Mouse (Mus musculus) midbrain, embryonic 16.5 days (tissue): ENCODE results near the gene Hivep3. TPM values are rescaled to one million over a fixed set of nuclear protein-coding genes. Genes with fewer than 3 reads are reported as not detected.

Source experiments
- ATAC-seq: fragments of 200-750 bp; cut with Nextera tagmentation; 2 replicates; pipeline ENCODE4 v1.8.0; 2017; ENCODE audit warnings: moderate TSS enrichment
- H3K27ac ChIP-seq: fragments of 300-500 bp; sonication (generic); 2 replicates; pipeline ENCODE4 v1.5.1; 2014; ENCODE audit warnings: mild to moderate bottlenecking, low read length, mixed read lengths
- H3K27me3 ChIP-seq: fragments of 300-500 bp; sonication (generic); 2 replicates; pipeline ENCODE4 v1.6.1; 2014; ENCODE audit warnings: low read depth, low read length, mixed read lengths; ENCODE audit not compliant: control insufficient read depth, insufficient read depth
- H3K36me3 ChIP-seq: fragments of 300-500 bp; sonication (generic); 2 replicates; pipeline ENCODE4 v1.6.1; 2014; ENCODE audit warnings: mild to moderate bottlenecking, low read length, moderate library complexity, mixed read lengths; ENCODE audit not compliant: control insufficient read depth, insufficient read depth
- H3K4me1 ChIP-seq: fragments of 300-500 bp; sonication (generic); 2 replicates; pipeline ENCODE4 v1.6.1; 2014; ENCODE audit warnings: mild to moderate bottlenecking, low read length, mixed read lengths; ENCODE audit not compliant: control insufficient read depth, insufficient read depth
- H3K4me2 ChIP-seq: fragments of 300-500 bp; sonication (generic); 2 replicates; pipeline ENCODE4 v1.6.1; 2014; ENCODE audit warnings: mild to moderate bottlenecking, low read length, mixed read lengths
- H3K4me3 ChIP-seq: fragments of 300-500 bp; sonication (generic); 2 replicates; pipeline ENCODE4 v1.5.1; 2014; ENCODE audit warnings: low read depth, mild to moderate bottlenecking, low read length, moderate library complexity, mixed read lengths
- H3K9ac ChIP-seq: fragments of 300-500 bp; sonication (generic); 2 replicates; pipeline ENCODE4 v1.6.1; 2014; ENCODE audit warnings: low read depth, low read length, mixed read lengths
- H3K9me3 ChIP-seq: fragments of 300-500 bp; sonication (generic); replicated peaks from 2 replicates; pipeline ENCODE4 v1.6.1; 2014; ENCODE audit warnings: mild to moderate bottlenecking, low read length, mixed read lengths; ENCODE audit not compliant: control insufficient read depth, poor library complexity, severe bottlenecking
- WGBS: fragments of 180-500 bp; shearing (Covaris S2); extraction: QIAGEN DNeasy Blood & Tissue Kit; methylation state at CpG from one replicate; pipeline ENCODE4 v1.1.7; 2014; 5-methylcytosine and 5-hydroxymethylcytosine counted together
- polyA plus RNA-seq: library from polyadenylated mRNA; unstranded; fragments of >200 nt; fragmentation: Nextera tagmentation; extraction: Ambion mirVana; gene quantifications from 2 replicates; pipeline ENCODE4 v1.2.1, GENCODE M21; 2015

Hivep3 gene
- polyA plus RNA-seq, 1 experiment from 2014 or later: 20.2 TPM

DNA sequence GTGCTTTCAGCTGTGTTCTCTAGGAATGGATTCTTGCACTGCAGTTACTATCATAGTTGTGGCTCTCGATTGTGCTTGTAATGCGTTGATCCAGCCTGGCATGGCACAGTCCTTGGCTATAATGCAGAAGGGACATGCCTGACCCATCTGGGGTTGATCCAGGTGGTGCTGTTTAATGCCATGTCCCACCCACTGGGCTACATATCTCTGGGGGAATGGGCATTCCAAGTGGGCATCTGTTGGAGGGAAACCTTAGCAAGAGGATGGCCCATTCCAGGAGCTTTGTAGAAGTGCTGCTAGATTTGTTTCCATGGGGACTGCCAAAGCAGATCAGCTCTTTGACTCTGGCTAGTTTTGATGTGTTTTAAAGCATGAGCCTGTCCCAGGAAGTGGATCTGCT, 137.9 kb downstream of the Hivep3 start:
- Histone ChIP-seq H3K27me3 (no peaks in the 10 kb centered on the region), H3K4me1 (no peaks in the 10 kb centered on the region), H3K27ac (no peak overlapping the region), H3K4me2 (no peak overlapping the region), H3K36me3 (no peaks in the 10 kb centered on the region), H3K9me3 (no peaks in the 10 kb centered on the region), H3K9ac (no peak overlapping the region), H3K4me3 (no peak overlapping the region)
- no peak for ATAC-seq
- 81% methylated on average over 2 of the region's 2 CpGs for WGBS

DNA sequence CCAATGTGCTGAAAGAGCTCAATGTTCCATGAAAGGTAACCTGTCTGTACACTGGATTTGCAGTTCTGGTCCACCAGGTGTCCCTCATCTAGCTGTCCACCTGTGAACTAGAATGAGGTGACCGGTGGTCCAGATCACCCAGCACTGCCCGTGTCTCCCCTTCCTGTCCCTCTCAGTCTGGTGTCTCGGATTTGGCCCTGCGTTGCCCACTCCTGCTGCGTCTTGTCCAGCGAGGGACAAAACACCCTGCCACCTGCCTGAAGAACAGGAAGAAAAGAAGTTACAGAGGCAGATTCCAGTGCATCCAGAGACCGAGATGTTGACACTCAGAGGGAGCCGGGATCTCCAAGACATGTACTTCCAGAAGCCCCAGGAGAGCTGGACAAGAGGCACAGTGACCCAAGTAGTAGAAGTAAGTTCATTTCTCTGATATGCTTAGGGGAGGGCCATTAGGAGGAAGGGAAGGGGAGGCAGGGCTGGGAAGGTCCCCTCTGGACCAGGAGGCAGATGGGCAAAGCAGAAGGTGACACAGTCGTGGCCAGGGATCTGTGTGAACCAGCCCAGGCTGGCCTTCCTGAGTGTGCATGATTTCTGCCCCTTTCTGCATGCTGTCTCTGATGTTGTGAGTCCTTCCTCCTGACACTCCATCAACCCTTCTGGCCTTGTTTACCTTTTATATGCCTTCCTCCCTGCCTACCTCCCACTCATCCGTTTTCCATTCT, 138.4 kb downstream of the Hivep3 start:
- Histone ChIP-seq H3K4me1 (no peaks in the 10 kb centered on the region), H3K27me3 (no peaks in the 10 kb centered on the region), H3K9me3 (no peaks in the 10 kb centered on the region), H3K36me3 (no peaks in the 10 kb centered on the region), H3K9ac (no peak overlapping the region), H3K27ac (no peak overlapping the region), H3K4me3 (no peak overlapping the region), H3K4me2 (no peak overlapping the region)
- 91% methylated on average over 10 of the region's 10 CpGs for WGBS
- ATAC-seq: no peak

DNA sequence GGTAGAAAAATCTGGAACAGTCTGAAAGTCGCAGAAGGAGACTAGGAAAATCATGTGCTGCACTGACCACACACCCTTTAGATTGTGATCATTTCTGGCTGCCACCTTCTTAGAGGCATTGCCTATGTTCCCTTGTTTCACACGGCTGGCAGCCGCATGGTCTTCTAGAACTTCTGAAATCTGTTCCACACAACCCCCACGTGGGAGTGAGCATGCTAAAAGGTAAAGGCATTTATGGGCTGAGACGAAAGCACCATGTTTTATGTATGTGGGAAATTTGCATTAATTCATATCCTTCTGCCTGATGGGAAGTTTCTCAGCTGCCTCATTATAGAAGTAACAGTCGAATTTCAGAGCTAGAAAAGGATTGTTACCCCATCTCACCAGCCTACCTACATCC, 140.4 kb downstream of the Hivep3 start:
- H3K36me3 ChIP-seq: no peaks in the 10 kb centered on the region
- H3K9me3 ChIP-seq: no peaks in the 10 kb centered on the region
- no peak overlapping the region for H3K27ac ChIP-seq
- H3K4me1 ChIP-seq: no peaks in the 10 kb centered on the region
- no peak overlapping the region for H3K9ac ChIP-seq
- 62% methylated on average over 6 of the region's 6 CpGs for WGBS
- ATAC-seq: no peak
- H3K4me2 ChIP-seq: no peak overlapping the region
- no peaks in the 10 kb centered on the region for H3K27me3 ChIP-seq
- no peak overlapping the region for H3K4me3 ChIP-seq

DNA sequence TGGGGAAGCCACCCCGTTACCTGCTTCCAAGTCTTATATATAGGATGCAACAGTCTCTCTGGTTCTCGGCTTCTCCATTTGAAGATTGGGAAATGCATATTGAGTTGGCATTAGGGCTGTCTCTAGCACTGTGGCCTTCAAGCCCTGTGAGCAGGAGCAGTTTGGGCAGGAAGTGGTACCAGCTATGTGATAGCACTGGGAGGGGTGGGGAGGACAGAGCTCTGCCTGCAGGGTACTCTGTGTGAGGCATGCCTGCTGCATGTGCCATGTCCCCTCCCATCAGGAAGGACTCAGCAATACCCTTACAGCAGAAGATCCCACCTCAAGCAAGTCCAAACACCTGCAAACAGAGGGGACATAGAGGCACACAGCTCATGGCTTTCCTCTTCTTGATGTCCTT, 142.0 kb downstream of the Hivep3 start:
- H3K9me3 ChIP-seq: no peaks in the 10 kb centered on the region
- H3K4me1 ChIP-seq: no peaks in the 10 kb centered on the region
- no peak overlapping the region for H3K4me2 ChIP-seq
- no peak overlapping the region for H3K27ac ChIP-seq
- no peaks in the 10 kb centered on the region for H3K36me3 ChIP-seq
- WGBS: 92% methylated on average over 2 of the region's 2 CpGs
- H3K27me3 ChIP-seq: no peaks in the 10 kb centered on the region
- H3K9ac ChIP-seq: no peak overlapping the region
- H3K4me3 ChIP-seq: no peak overlapping the region
- ATAC-seq: no peak

DNA sequence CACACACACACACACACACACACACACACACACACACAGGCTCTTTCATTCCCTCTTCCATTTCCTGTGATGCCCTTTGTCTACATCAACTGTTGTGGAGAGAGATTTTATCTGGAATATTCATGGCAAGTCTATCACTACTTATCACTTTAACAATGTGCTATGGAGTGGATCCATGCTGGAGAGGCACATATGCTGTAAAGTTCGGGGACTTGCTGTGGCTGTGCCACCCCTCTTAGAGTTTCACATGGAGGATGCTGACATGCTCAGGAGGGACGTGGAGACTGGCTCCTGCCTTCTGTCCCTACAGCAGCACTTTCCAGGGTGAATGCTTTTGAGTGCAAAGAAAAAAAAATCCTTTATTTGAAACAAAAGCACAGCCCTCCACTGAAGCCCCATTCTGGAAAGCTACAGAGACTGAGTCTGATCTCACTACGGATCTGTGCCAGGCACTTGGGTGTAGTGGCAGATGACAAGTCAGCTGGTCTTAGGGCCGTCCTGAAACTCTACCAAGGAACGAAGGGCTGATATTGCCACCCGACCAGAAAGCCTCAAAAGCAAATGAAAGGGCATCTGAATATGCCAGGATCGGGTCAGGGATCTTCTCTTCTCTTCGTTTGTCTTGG, 143.1 kb downstream of the Hivep3 start:
- ATAC-seq: no peak
- Histone ChIP-seq H3K4me1 (no peaks in the 10 kb centered on the region), H3K4me2 (no peak overlapping the region), H3K9me3 (no peaks in the 10 kb centered on the region), H3K9ac (no peak overlapping the region), H3K4me3 (no peak overlapping the region), H3K36me3 (no peaks in the 10 kb centered on the region), H3K27me3 (no peaks in the 10 kb centered on the region), H3K27ac (no peak overlapping the region)
- WGBS: 63% methylated on average over 8 of the region's 8 CpGs

DNA sequence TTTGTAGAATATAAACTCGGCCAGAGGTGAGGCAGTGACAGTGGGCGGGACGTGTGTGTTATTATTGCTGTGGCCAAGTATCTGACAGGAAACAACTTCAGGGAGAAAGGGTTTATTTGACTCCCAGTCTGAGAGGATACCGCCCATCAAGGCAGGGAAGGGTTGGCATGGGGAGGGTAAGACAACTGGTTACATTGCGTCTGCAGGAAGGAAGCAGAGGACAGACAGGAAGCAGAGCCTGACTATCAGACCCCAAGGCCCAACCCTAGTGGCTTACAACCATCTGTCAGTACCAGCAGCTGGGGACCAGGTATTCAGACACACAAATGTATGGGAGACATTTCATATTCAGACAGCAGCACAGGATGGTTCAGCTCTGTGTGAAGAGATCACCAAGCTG, 144.6 kb downstream of the Hivep3 start:
- H3K27me3 ChIP-seq: no peaks in the 10 kb centered on the region
- H3K4me3 ChIP-seq: no peak overlapping the region
- H3K36me3 ChIP-seq: no peaks in the 10 kb centered on the region
- H3K4me2 ChIP-seq: no peak overlapping the region
- H3K27ac ChIP-seq: no peak overlapping the region
- H3K4me1 ChIP-seq: no peaks in the 10 kb centered on the region
- 88% methylated on average over 5 of the region's 5 CpGs for WGBS
- no peak overlapping the region for H3K9ac ChIP-seq
- no peak for ATAC-seq
- no peaks in the 10 kb centered on the region for H3K9me3 ChIP-seq

DNA sequence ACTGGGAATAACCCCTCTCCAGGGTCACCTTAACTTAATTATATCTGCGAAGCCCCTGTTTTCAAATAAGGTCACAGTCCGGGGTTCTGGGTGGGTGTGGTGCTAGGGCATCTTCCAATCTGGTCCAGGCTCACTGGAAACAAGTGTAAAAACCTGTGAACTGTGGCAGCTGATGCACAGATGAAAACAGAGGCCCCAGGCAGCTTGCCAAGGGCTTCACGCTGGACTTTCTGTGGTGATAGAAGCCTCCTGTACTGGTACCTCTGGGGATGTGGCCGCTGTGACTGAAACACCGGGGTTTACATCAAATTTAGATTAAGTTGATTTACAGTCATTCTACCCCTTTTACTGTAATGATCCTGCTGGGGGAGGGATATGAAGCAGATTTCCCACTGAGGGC, 146.1 kb downstream of the Hivep3 start:
- 52% methylated on average over 5 of the region's 5 CpGs for WGBS
- Histone ChIP-seq H3K4me3 (no peak overlapping the region), H3K4me2 (no peak overlapping the region), H3K4me1 (no peaks in the 10 kb centered on the region), H3K27me3 (no peaks in the 10 kb centered on the region), H3K9me3 (no peaks in the 10 kb centered on the region), H3K36me3 (no peaks in the 10 kb centered on the region), H3K9ac (no peak overlapping the region), H3K27ac (no peak overlapping the region)
- ATAC-seq: no peak

DNA sequence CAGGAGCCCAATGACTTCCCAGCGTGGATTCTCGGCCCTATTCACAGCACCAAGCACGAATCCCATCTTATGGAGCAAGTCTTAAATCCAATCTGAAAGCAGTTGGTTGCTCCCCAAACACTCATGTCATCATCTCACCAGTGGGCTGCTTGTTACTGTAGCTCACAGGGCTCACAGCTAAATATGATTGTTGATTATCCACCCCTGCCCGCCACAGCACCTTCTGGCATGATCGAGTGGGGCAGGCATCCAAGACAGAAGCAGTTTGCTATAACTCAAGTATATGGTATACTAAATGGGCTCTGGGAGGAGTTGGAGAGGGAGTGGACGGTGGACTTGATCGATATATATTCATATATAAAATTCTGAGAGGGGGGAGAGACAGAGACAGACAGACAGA, 146.7 kb downstream of the Hivep3 start:
- no peak for ATAC-seq
- Histone ChIP-seq H3K4me1 (no peaks in the 10 kb centered on the region), H3K27me3 (no peaks in the 10 kb centered on the region), H3K4me3 (no peak overlapping the region), H3K27ac (no peak overlapping the region), H3K9ac (no peak overlapping the region), H3K9me3 (no peaks in the 10 kb centered on the region), H3K36me3 (no peaks in the 10 kb centered on the region), H3K4me2 (no peak overlapping the region)
- 91% methylated on average over 7 of the region's 7 CpGs for WGBS

DNA sequence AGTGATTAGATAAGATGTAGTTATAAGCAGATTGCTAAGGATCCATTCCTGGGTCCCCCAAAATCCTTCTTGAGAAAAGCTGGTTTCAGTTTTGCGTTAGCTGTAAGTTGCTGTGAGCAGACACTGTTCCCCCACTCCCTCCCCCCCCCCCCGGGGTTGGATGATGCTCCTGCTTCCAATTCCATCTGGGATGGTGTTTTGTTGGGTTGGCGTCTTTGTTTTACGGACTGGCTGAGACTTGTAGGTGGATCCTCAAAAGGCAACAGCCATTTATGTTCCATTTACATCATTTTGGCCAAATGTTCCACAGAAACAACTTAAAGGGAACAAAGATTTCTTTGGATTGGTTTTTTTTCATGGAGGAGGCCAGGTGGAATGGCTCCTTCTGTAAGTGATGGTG, 147.7 kb downstream of the Hivep3 start:
- no peaks in the 10 kb centered on the region for H3K36me3 ChIP-seq
- 82% methylated on average over 4 of the region's 4 CpGs for WGBS
- H3K4me2 ChIP-seq: no peak overlapping the region
- H3K9me3 ChIP-seq: no peaks in the 10 kb centered on the region
- H3K4me1 ChIP-seq: no peaks in the 10 kb centered on the region
- H3K27ac ChIP-seq: no peak overlapping the region
- ATAC-seq: no peak
- no peak overlapping the region for H3K9ac ChIP-seq
- no peak overlapping the region for H3K4me3 ChIP-seq
- no peaks in the 10 kb centered on the region for H3K27me3 ChIP-seq
